Mouse (Mus musculus): ENCODE data around the gene Fosl1. TPM values are rescaled to one million over a fixed set of nuclear protein-coding genes. Genes with fewer than 3 reads are reported as not detected.

Gene Fosl1
- polyA plus RNA-seq, 1 experiment from 2014 or later, result not detected

- Histone ChIP-seq H3K4me1 (replicated peaks) (peaks cover 29% of the 10 kb centered on the region), H3K4me3 (no peak overlapping the region), H3K9ac (no peak overlapping the region), H3K27ac (no peak overlapping the region), H3K4me2 (no peak overlapping the region), H3K36me3 (peaks cover 44% of the 10 kb centered on the region), H3K9me3 (no peaks in the 10 kb centered on the region), H3K27me3 (no peaks in the 10 kb centered on the region)
- no peak for ATAC-seq (ENCODE audit: low FRiP score)
- 94% methylated on average over 8 of the region's 8 CpGs for WGBS
Measured at GRCm38 (mm10) chr19:5418750-5419466, 28.4 kb upstream of the Fosl1 start.

GRCm38 (mm10) chr19:5419630-5420029 lies 27.7 kb upstream of the Fosl1 start:
- H3K36me3 ChIP-seq, result peaks cover 44% of the 10 kb centered on the region
- no peak for ATAC-seq (ENCODE audit: low FRiP score)
- H3K4me2 ChIP-seq, result no peak overlapping the region
- H3K27ac ChIP-seq, result no peak overlapping the region
- 93% methylated on average over 9 of the region's 9 CpGs for WGBS
- H3K4me1 ChIP-seq (replicated peaks), result peaks cover 32% of the 10 kb centered on the region
- H3K9ac ChIP-seq, result no peak overlapping the region
- H3K9me3 ChIP-seq, result no peaks in the 10 kb centered on the region
- no peaks in the 10 kb centered on the region for H3K27me3 ChIP-seq
- no peak overlapping the region for H3K4me3 ChIP-seq

- Histone ChIP-seq H3K27me3 (no peaks in the 10 kb centered on the region), H3K9ac (no peak overlapping the region), H3K4me2 (no peak overlapping the region), H3K27ac (no peak overlapping the region), H3K4me1 (replicated peaks) (peaks cover 32% of the 10 kb centered on the region), H3K9me3 (no peaks in the 10 kb centered on the region), H3K4me3 (no peak overlapping the region), H3K36me3 (peaks cover 44% of the 10 kb centered on the region)
- ATAC-seq (ENCODE audit: low FRiP score), result no peak
- 95% methylated on average over 6 of the region's 6 CpGs for WGBS
Measured at GRCm38 (mm10) chr19:5420579-5420978, 26.8 kb upstream of the Fosl1 start.

DNA sequence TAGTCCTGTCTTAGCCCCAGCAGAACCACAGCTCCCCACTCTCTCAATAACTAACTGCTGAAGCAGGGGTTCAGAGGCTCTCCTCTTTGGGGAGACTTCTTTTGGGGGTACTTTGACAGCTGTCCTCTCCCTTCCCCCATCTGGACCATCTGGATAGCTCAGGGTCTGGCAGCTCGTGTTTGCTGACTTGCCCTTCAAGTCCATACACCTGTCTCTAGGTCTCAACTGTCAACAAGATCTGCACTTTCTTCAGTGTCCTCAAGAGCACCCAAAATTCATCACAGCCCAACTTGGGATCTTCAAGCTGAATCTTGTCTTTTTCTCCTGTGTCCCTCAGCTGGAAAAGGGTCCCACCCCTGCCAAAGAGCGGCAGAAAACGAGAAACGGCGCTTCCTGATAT lies 25.6 kb upstream of the Fosl1 start:
- H3K4me1 ChIP-seq (replicated peaks), result peaks cover 44% of the 10 kb centered on the region
- ATAC-seq (ENCODE audit: low FRiP score), result no peak
- no peaks in the 10 kb centered on the region for H3K27me3 ChIP-seq
- no peak overlapping the region for H3K27ac ChIP-seq
- WGBS, result 90% methylated on average over 5 of the region's 5 CpGs
- no peak overlapping the region for H3K4me3 ChIP-seq
- H3K4me2 ChIP-seq, result no peak overlapping the region
- H3K9ac ChIP-seq, result no peak overlapping the region
- no peaks in the 10 kb centered on the region for H3K9me3 ChIP-seq
- peaks cover 53% of the 10 kb centered on the region for H3K36me3 ChIP-seq

GRCm38 (mm10) chr19:5422267-5422666 lies 25.1 kb upstream of the Fosl1 start:
- no peak for ATAC-seq (ENCODE audit: low FRiP score)
- 90% methylated on average over 10 of the region's 10 CpGs for whole genome bisulfite sequencing
- H3K9ac ChIP-seq, result peak overlapping the region; percentile 83

DNA sequence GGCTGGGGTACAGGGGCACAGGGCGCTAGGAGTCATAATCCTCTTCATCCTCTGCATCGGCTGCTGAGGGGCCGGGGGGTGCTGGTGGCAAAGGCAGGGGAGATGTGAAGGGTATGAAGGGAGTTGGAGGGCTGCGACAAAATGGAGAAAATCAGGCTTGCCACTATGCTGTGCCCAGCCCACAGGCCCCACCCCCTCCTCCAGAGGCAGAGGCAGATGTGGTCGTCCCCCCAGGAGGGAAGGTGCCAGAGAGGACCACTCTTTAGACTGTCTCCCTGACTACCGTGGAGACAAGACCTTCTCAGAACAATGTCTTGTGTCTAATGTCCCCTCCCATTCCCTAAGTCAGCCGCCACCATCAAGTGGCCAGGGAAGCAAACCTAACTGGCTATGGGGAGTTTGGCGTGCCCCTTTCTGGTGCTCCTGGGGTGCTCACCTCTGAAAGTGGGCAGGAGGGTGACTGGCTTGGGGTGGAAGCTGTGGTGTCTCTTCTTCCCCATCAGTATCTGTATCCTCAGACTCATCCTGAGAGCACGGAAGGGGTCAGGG lies 24.4 kb upstream of the Fosl1 start:
- H3K27me3 ChIP-seq, result no peaks in the 10 kb centered on the region
- WGBS, result 67% methylated on average over 9 of the region's 9 CpGs
- H3K9ac ChIP-seq, result peak overlapping the region; percentile 83
- H3K27ac ChIP-seq, result no peak overlapping the region
- peak overlapping the region; percentile 82 for H3K4me3 ChIP-seq
- no peak for ATAC-seq (ENCODE audit: low FRiP score)
- peak overlapping the region; percentile 83 for H3K4me2 ChIP-seq
- peaks cover 54% of the 10 kb centered on the region for H3K4me1 ChIP-seq (replicated peaks)
- H3K9me3 ChIP-seq, result no peaks in the 10 kb centered on the region
- H3K36me3 ChIP-seq, result peaks cover 51% of the 10 kb centered on the region

More at GRCm38 (mm10) chr19:5422267-5422666, 25.1 kb upstream of the Fosl1 start:
- no peak overlapping the region for H3K27ac ChIP-seq
- peaks cover 49% of the 10 kb centered on the region for H3K4me1 ChIP-seq (replicated peaks)
- no peaks in the 10 kb centered on the region for H3K9me3 ChIP-seq
- H3K27me3 ChIP-seq, result no peaks in the 10 kb centered on the region
- H3K4me2 ChIP-seq, result no peak overlapping the region
- H3K4me3 ChIP-seq, result no peak overlapping the region
- H3K36me3 ChIP-seq, result peaks cover 55% of the 10 kb centered on the region

DNA sequence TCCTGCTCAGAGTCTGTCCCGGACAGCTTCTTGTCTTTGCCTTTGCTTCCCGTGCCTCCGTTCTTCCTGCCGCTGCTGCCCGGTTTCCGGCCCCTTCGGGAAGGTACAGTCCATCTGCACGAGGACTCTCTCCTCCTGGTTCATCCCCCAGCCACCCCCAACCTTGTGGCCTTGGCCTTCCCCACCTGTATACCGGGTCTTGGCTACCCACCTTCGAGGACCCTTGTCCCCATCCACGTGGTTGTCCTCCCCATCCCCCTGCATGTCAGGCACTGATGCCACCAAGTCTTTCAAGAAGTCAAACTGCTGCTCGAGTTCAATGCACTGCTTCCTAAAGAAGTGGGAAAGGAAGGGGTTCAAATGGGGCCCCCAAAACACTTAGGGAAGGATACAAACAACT lies 23.8 kb upstream of the Fosl1 start:
- Histone ChIP-seq H3K4me1 (replicated peaks) (peaks cover 55% of the 10 kb centered on the region), H3K9me3 (no peaks in the 10 kb centered on the region), H3K36me3 (peaks cover 47% of the 10 kb centered on the region), H3K9ac (peak overlapping the region; percentile 83), H3K4me3 (peak overlapping the region; percentile 82), H3K4me2 (peak overlapping the region; percentile 83), H3K27ac (peak overlapping the region; percentile 92; the same call in 1 of the 2 replicates), H3K27me3 (no peaks in the 10 kb centered on the region)
- WGBS, result 66% methylated on average over 12 of the region's 12 CpGs
- no peak for ATAC-seq (ENCODE audit: low FRiP score)

DNA sequence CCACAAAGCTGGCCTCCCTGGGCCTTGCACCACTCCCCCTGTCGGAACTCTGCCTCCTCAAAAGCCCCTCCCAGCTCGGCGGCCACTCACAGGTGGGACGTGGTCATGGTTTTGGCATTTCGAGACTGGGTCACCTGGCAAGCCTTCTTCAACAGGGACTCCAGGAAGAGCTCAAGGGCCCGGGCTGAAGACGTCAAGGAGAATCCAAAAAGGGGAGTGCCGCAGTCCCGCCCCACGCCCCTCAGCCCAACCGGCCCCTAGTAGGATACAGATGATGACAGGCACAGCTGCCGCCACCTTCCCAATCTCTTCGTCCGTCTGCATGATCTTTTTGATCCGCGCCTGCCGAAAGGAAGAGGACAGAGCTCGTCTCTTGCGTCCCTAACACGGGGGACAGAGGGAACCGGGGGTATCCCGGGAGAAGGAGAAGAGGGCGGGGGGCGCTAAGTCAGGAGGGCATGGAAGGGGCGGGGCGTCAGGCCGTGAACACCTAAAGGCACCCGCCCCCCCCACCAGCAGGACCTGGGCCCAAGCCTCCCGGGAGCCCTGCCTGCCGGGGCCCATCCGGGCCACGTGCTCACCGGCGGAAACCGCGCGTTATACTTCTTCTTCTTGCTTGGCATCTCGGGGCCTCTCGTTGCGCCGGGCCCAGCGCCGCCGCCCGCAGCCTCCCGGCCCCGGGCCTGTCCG lies 23.1 kb upstream of the Fosl1 start:
- no peaks in the 10 kb centered on the region for H3K27me3 ChIP-seq
- peaks cover 55% of the 10 kb centered on the region for H3K4me1 ChIP-seq (replicated peaks)
- WGBS, result 1% methylated on average over 39 of the region's 48 CpGs
- ATAC-seq (ENCODE audit: low FRiP score), result peak; percentile 26
- H3K36me3 ChIP-seq, result peaks cover 51% of the 10 kb centered on the region
- H3K9ac ChIP-seq, result peak overlapping the region; percentile 83
- H3K4me2 ChIP-seq, result peak overlapping the region; percentile 83
- peak overlapping the region; percentile 82 for H3K4me3 ChIP-seq
- H3K9me3 ChIP-seq, result no peaks in the 10 kb centered on the region
- H3K27ac ChIP-seq, result peak overlapping the region; percentile 92

- H3K36me3 ChIP-seq, result peaks cover 43% of the 10 kb centered on the region
- H3K9me3 ChIP-seq, result no peaks in the 10 kb centered on the region
- ATAC-seq (ENCODE audit: low FRiP score), result peak; percentile 90
- WGBS, result under 1% methylated on average over 72 of the region's 87 CpGs
- peak within 1 kb of the TSS; percentile 93 for H3K27ac ChIP-seq
- peak within 1 kb of the TSS; percentile 88 for H3K4me2 ChIP-seq
- no peaks in the 10 kb centered on the region for H3K27me3 ChIP-seq
- peak within 1 kb of the TSS; percentile 82 for H3K4me3 ChIP-seq
- H3K9ac ChIP-seq, result peak within 1 kb of the TSS; percentile 94
- peaks cover 55% of the 10 kb centered on the region for H3K4me1 ChIP-seq (replicated peaks)
Measured at GRCm38 (mm10) chr19:5424782-5425741, 22.3 kb upstream of the Fosl1 start, which contains the start of the genes Drap1 and AI837181. Gene Drap1 (minus strand): TSS chr19:5424979. Gene AI837181 (plus strand): TSS chr19:5425144.

GRCm38 (mm10) chr19:5425906-5426565 lies 21.3 kb upstream of the Fosl1 start:
- Histone ChIP-seq H3K27me3 (no peaks in the 10 kb centered on the region; the same call in 1 of the 2 replicates), H3K36me3 (peaks cover 33% of the 10 kb centered on the region), H3K9me3 (no peaks in the 10 kb centered on the region), H3K4me1 (replicated peaks) (peaks cover 55% of the 10 kb centered on the region), H3K9ac (peak overlapping the region; percentile 94), H3K27ac (peak overlapping the region; percentile 93), H3K4me2 (peak overlapping the region; percentile 88), H3K4me3 (peak overlapping the region; percentile 82)
- WGBS, result 91% methylated on average over 18 of the region's 18 CpGs
- ATAC-seq (ENCODE audit: low FRiP score), result peak; percentile 1; the same call in 1 of the 2 replicates

DNA sequence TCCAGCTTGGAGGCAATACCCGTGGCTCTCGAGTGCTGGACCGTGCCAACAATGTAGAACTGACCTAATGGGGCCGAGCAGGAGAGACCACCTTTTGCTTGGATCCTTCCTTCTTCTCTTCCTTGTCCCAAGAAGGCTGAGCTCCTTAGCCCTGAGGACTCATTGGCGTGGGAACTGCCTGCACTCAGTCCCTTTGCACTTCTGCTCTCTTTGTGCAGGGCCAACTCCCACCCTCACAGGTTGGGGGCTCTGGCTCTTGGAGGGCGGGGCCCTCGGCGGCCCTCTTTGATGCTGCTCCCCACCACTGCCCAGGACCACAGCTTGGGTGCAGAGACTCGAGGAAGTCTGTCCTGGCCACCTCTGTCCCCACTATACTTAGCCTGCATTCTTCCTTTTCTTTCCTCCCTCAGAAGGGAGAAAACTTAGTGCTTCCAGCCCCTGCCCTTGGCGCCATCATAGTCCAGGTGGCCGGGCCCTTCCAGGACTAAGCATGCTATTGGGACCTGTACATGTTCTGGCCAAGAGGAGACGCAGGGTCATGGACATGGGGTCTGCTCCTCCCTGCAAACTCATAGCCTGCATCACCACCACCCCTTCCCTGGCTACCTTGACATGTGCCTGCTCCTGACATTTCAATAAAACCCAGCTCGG lies 20.6 kb upstream of the Fosl1 start:
- Histone ChIP-seq H3K9ac (peak overlapping the region; percentile 43), H3K9me3 (no peaks in the 10 kb centered on the region), H3K27ac (no peak overlapping the region), H3K4me1 (replicated peaks) (peaks cover 47% of the 10 kb centered on the region), H3K27me3 (no peaks in the 10 kb centered on the region; the same call in 1 of the 2 replicates), H3K4me3 (peak overlapping the region; percentile 82), H3K36me3 (peaks cover 26% of the 10 kb centered on the region), H3K4me2 (peak overlapping the region; percentile 88; the same call in 1 of the 2 replicates)
- WGBS, result 92% methylated on average over 13 of the region's 13 CpGs
- ATAC-seq (ENCODE audit: low FRiP score), result no peak

All from hindbrain, embryonic 13.5 days (tissue).